Mouse (Mus musculus) telencephalon, adult 2 months (tissue): ENCODE data around the gene Chmp4b.

ENCODE experiments used
- DNase-seq: peaks from one replicate; pipeline ENCODE4 v3.0.0-alpha.2; 2011; ENCODE audit warnings: low read depth, low spot score

Gene Chmp4b

DNA sequence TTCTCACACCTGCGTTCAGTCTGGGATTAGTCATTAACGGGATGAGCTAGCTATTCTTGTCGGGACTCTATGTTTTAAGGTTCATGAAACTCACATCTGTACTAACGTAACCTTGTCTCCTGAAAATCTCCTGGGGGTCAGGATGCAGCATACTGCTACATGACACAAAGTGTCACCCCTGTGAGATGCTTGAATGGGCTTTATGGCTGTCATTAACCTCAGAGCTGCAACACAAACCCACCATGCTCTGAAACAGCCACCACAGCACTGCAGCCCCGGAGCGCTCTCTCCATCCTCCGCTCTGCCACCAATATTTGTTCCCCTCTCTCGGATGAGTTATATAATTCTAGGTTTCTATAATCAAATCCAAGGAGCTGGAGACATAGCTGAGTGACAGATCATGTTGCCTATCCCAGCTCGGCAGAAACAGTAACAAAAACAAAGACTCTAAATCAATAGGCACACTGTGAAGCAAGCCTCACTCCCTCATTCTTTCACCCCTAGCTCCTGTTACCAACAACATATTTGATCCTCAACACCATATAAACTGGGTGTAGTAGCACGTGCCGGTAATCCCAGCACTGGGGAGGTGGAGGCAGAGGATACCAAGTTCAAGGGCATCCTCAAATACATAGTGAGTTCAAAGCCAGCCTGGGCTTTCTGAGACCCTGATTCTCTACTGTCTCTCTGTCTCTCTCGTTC is 67.5 kb downstream of the Chmp4b start:
- DNase-seq, result no peak

DNA sequence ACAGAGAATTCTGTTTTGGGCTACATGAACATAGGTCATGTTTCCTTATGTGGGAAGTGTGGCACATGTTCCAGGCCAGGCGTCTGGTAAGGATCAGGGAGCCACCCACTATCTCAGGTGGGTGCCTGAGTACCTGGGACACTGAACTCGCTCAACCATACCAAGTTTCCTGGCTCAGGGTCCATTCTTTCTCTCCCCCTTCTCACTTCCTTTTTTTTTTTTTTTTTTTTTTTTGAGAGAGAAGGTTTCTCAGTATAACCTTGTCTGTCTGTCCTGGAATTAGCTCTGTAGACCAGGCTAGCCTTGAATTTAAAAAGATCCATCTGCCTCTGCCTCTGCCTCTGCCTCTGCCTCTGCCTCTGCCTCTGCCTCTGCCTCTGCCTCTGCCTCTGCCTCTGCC is 68.8 kb downstream of the Chmp4b start:
- DNase-seq, result no peak

GRCm38 (mm10) chr2:154723473-154723872 is 72.0 kb downstream of the Chmp4b start:
- DNase-seq, result no peak

GRCm38 (mm10) chr2:154729737-154730136 is 78.2 kb downstream of the Chmp4b start:
- DNase-seq, result no peak

DNA sequence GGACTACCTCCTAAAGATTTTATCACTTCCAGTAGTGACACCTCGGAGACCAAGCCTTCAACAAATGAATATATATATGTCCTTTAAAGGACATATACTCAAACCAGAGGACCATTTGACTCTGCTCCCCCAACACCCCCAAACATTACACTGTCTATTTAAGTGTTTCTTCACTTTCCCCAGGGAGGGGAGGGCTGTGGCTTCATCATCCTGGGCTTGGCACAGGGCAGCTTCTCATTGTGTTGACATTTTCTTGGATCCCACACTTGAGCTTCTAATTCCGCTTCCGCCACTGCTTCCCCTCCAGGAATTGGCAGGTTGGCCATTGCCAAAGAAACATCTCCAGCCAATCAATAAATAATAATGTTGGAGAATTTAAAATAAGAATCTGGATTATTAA is 79.3 kb downstream of the Chmp4b start:
- DNase-seq, result no peak

DNA sequence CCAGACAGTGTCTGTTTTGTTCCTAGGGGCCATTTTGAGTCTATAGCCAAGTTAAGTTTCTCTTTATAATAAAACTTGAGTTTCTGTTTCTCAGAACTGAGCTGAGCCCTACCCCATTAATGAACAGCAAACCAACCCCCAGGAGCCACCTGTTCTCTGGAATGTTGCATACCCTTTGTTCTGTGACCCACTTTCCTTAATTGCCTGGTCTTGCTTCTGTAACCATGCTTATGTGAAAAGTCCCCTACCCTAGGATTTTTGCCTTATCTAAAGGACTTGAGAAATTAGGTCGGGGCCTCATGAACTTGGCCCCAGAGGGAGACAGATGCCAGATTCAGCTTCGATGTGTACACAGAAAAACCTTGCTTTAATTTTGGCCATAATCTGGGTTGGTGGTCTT is 80.4 kb downstream of the Chmp4b start:
- DNase-seq, result no peak

GRCm38 (mm10) chr2:154732503-154733141 is 81.1 kb downstream of the Chmp4b start:
- no peak for DNase-seq

- DNase-seq, result no peak
These were observed 83.5 kb downstream of the Chmp4b start for GRCm38 (mm10) chr2:154734977-154735376.

GRCm38 (mm10) chr2:154735416-154735815 is 83.9 kb downstream of the Chmp4b start:
- DNase-seq, result no peak

- no peak for DNase-seq
These were observed 84.5 kb downstream of the Chmp4b start for GRCm38 (mm10) chr2:154735986-154736385.

DNA sequence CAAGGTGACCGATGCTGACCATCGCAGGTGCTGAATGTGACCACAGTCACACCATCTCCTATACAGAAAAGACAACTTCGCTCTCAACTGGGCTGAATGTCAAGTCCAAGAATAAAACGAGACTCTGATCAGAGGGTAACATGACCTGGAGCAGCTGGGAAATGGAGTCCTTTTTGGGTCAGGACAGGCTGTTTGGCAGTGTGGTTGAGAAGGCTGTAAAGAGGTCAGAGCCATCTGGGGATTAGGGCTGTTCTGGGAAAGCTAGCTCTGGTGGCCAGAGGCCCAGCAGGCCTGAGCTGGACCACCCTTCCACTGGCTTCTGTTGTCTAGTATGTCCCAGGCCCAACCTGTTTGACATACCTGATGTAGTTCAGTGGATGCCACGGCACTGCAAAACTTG is 87.1 kb downstream of the Chmp4b start:
- no peak for DNase-seq

DNA sequence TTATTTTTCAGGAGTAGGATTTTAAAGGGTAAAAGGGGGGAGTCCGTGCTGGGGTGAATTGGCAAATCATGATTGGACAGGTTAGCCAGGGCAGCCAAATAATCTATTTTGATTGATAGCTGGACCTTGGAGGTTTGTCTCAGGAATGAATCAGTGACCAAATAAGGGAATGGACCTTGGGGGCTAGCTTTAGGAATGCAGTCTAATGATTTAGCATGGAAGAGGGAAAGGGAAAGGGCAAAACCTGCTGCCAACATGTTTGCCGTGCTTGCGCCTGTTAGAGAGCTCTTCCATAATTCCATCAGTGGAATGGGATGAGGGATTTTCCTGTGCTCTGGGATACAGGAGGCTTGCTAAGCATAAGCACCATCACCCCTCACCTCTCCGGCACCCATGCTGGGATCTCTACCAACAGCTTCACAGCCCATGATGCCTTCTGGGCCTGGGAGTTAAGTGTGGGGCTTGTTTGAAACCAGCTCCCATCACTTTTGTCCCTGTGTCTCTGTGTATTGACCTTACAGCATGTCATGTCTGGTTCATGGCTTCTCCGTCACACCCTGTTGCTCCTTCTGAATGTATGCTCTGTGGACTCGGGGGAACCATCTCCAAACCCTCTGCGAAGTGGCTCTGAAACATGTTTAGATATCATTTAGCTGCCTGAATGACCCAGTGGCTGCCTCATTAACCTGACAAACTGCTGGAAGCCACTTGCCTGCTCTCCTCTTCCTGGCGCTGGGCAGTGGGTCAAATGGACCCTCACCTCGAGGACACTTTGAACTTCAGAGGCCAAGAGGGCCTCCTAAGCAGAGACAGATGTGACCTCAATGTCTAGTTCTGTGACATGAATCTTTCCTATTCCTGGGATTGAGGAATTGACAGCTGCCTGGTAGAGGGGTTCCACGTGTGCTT is 91.7 kb downstream of the Chmp4b start:
- DNase-seq, result no peak

DNA sequence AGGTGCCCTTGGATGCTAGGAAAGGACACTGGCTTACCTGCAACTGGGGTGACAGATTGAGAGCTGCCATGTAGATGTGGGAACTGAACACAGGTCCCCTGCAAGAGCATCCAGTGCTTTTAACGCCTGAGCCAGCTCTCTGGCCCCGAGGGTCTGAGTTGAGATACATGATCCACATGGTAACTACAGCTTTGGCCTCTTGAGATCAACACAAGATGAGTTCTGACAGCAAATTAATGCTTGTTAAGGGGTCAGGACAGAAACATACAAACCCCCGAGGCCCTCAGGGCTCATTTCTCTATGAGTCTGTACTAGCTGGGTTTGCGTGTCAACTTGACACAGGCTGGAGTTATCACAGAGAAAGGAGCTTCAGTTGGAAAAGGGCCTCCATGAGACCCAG is 92.4 kb downstream of the Chmp4b start:
- DNase-seq, result no peak
